Mouse (Mus musculus): ENCODE data around the gene Xylb.

- TF ChIP-seq CTCF (IDR thresholded peaks at IDR 0.05; ENCODE audit: insufficient read depth, low read length) (no peak), POLR2A (IDR thresholded peaks at IDR 0.05; ENCODE audit: borderline replicate concordance, extremely low read depth, low read depth, low read length) (no peak)
Measured at GRCm38 (mm10) chr9:119407884-119408283, 50.7 kb downstream of the Xylb start.

All from lung, adult 2 months (tissue).